Mouse (Mus musculus): ENCODE results near the gene Gfy.

DNA sequence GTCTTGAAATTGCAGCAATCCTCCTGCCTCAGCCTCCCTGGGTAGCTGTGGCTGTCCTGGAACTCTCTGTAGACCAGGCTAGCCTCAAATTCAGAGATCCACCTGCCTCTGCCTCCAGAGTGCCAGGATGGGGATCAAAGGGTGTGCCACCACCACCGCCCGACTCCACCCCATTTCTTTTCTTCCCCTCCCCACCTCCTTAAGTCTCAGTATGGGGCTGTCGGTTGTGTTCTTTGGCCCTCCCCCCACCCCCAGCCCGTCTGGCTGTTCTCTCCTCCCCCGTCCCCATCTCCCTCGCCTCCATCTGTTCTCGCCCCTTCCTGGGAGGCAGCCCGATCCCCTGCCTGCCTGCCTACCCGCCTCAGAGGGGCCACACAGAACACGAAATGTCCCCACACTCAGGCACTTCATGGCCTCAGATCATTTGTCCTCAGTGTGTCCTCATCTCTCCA, 12.4 kb downstream of the Gfy start:
- no peak for TF ChIP-seq EP300 (optimal IDR thresholded peaks at IDR 0.05)
- TF ChIP-seq CTCF (IDR thresholded peaks at IDR 0.05; ENCODE audit: low read depth): no peak
